Mouse (Mus musculus): Measurements from ENCODE around the gene Polr3h. TPM values are rescaled to one million over a fixed set of nuclear protein-coding genes. Genes with fewer than 3 reads are reported as not detected.

The Polr3h gene
- polyA plus RNA-seq, 2 experiments, result 25.0 to 71.6 TPM

- H3K4me3 ChIP-seq (replicated peaks; ENCODE audit: low read length), result peak within 1 kb of the TSS; percentile 99
- H3K36me3 ChIP-seq (ENCODE audit: control insufficient read depth, insufficient read depth, low read length), result peaks cover 41% of the 10 kb centered on the region
- peak within 1 kb of the TSS; percentile 97 for H3K27ac ChIP-seq (replicated peaks; ENCODE audit: low read depth, low read length)
- H3K27me3 ChIP-seq (ENCODE audit: control insufficient read depth, insufficient read depth, low read length), result no peaks in the 10 kb centered on the region
- H3K4me1 ChIP-seq (ENCODE audit: control insufficient read depth, insufficient read depth, low read length), result peaks cover 5% of the 10 kb centered on the region
- H3K9me3 ChIP-seq (ENCODE audit: control insufficient read depth, low read length), result no peaks in the 10 kb centered on the region
- DNase-seq (ENCODE audit: low spot score) (peak; percentile 98), ATAC-seq (ENCODE audit: low FRiP score, low read depth) (peak; percentile 94)
- H3K9ac ChIP-seq (ENCODE audit: low read depth, low read length, severe bottlenecking), result peak within 1 kb of the TSS; percentile 83
- peak; percentile 52; the same call in 1 of the 2 replicates for TF ChIP-seq POLR2A (IDR thresholded peaks at IDR 0.05; ENCODE audit: borderline replicate concordance, extremely low read depth, insufficient read depth, insufficient read length)
- peak within 1 kb of the TSS; percentile 81 for H3K4me2 ChIP-seq (replicated peaks; ENCODE audit: low read depth, low read length, severe bottlenecking)
- under 1% methylated on average over 30 of the region's 30 CpGs for WGBS
Measured at GRCm38 (mm10) chr15:81871604-81872261, 54.3 kb downstream of the Polr3h start, which contains the start of gene Phf5a. Gene Phf5a, minus strand, starts transcription at chr15:81871911.

- no peak overlapping the region for H3K4me2 ChIP-seq (replicated peaks; ENCODE audit: low read depth, low read length, severe bottlenecking)
- WGBS, result 97% methylated on average over 5 of the region's 5 CpGs
- H3K4me3 ChIP-seq (replicated peaks; ENCODE audit: low read length), result no peak overlapping the region
- peaks cover 57% of the 10 kb centered on the region for H3K36me3 ChIP-seq (ENCODE audit: control insufficient read depth, insufficient read depth, low read length)
- no peaks in the 10 kb centered on the region for H3K9me3 ChIP-seq (ENCODE audit: control insufficient read depth, low read length)
- H3K27ac ChIP-seq (replicated peaks; ENCODE audit: low read depth, low read length), result no peak overlapping the region
- ATAC-seq (ENCODE audit: low FRiP score, low read depth), result no peak
- peaks cover 5% of the 10 kb centered on the region for H3K4me1 ChIP-seq (ENCODE audit: control insufficient read depth, insufficient read depth, low read length)
- no peak for DNase-seq (ENCODE audit: low spot score)
- TF ChIP-seq POLR2A (IDR thresholded peaks at IDR 0.05; ENCODE audit: borderline replicate concordance, extremely low read depth, insufficient read depth, insufficient read length), result no peak
- no peaks in the 10 kb centered on the region for H3K27me3 ChIP-seq (ENCODE audit: control insufficient read depth, insufficient read depth, low read length)
- H3K9ac ChIP-seq (ENCODE audit: low read depth, low read length, severe bottlenecking), result no peak overlapping the region
Measured at GRCm38 (mm10) chr15:81869985-81870384, 56.1 kb downstream of the Polr3h start.

DNA sequence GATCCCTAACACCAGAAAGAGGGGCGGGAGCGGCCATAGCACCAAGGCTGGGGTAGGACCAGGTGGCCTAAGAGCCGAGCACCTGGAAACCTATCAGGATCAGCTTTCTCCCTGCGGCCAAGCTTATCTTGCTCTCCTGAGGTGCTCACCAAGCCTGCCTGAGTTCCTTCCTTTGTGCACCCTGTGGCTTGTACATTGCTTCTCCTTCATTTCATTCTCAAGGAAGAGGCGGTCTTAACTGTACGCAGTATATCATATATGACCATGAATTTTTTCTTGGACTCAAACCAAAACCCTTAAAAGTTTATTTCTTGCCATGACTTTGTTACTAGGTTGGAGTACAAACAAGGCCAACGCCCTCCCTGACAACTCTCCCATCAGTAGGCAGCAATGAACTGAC lies 61.8 kb downstream of the Polr3h start:
- H3K9ac ChIP-seq (ENCODE audit: low read depth, low read length, severe bottlenecking), result no peak overlapping the region
- no peak overlapping the region for H3K4me2 ChIP-seq (replicated peaks; ENCODE audit: low read depth, low read length, severe bottlenecking)
- no peaks in the 10 kb centered on the region for H3K4me1 ChIP-seq (ENCODE audit: control insufficient read depth, insufficient read depth, low read length)
- no peak overlapping the region for H3K27ac ChIP-seq (replicated peaks; ENCODE audit: low read depth, low read length)
- no peaks in the 10 kb centered on the region for H3K9me3 ChIP-seq (ENCODE audit: control insufficient read depth, low read length)
- DNase-seq (ENCODE audit: low spot score) (no peak), ATAC-seq (ENCODE audit: low FRiP score, low read depth) (no peak)
- H3K27me3 ChIP-seq (ENCODE audit: control insufficient read depth, insufficient read depth, low read length), result no peaks in the 10 kb centered on the region
- TF ChIP-seq POLR2A (IDR thresholded peaks at IDR 0.05; ENCODE audit: borderline replicate concordance, extremely low read depth, insufficient read depth, insufficient read length), result no peak
- peaks cover 51% of the 10 kb centered on the region for H3K36me3 ChIP-seq (ENCODE audit: control insufficient read depth, insufficient read depth, low read length)
- H3K4me3 ChIP-seq (replicated peaks; ENCODE audit: low read length), result no peak overlapping the region
- 88% methylated on average over 7 of the region's 7 CpGs for WGBS

DNA sequence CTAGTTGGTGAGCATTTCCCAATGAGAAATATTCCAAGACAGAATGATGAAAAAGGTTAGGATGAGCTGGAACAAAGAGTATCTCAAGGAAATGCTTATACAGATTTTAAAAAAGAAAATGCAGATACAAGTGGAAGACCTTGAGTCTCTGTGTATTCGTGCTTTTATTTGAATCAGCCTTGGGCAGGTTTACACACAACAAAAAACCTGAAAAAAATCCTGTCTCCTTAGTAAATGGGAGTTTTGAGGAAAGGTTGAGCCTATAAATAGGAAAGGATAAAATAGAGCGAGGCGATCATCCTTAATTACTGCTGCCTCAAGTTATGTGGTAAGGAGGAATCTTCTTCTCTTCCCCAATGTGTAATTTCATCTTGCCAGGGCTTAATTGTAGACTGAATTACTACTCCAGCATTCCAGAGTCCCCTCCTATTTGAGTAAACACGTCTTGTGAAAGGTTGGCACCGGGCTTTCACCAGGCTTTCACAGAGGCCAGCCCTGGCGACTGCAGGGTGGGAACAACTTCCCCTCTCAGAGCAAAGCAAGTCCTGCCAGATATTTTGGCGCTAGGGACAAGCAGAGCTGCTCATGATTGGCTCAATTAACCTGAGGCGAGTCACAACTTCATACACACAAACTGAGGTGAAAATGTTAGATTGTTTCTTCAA lies 65.4 kb downstream of the Polr3h start:
- Histone ChIP-seq H3K4me2 (replicated peaks; ENCODE audit: low read depth, low read length, severe bottlenecking) (peak overlapping the region; percentile 95), H3K4me1 (ENCODE audit: control insufficient read depth, insufficient read depth, low read length) (no peaks in the 10 kb centered on the region), H3K36me3 (ENCODE audit: control insufficient read depth, insufficient read depth, low read length) (peaks cover 16% of the 10 kb centered on the region), H3K9me3 (ENCODE audit: control insufficient read depth, low read length) (no peaks in the 10 kb centered on the region), H3K9ac (ENCODE audit: low read depth, low read length, severe bottlenecking) (no peak overlapping the region), H3K27ac (replicated peaks; ENCODE audit: low read depth, low read length) (peak overlapping the region; percentile 95), H3K27me3 (ENCODE audit: control insufficient read depth, insufficient read depth, low read length) (no peaks in the 10 kb centered on the region), H3K4me3 (replicated peaks; ENCODE audit: low read length) (peak overlapping the region; percentile 95; the same call in 1 of the 2 replicates)
- 33% methylated on average over 8 of the region's 8 CpGs for WGBS
- DNase-seq (ENCODE audit: low spot score), result no peak
- TF ChIP-seq POLR2A (IDR thresholded peaks at IDR 0.05; ENCODE audit: borderline replicate concordance, extremely low read depth, insufficient read depth, insufficient read length), result no peak
- no peak for ATAC-seq (ENCODE audit: low FRiP score, low read depth)

DNA sequence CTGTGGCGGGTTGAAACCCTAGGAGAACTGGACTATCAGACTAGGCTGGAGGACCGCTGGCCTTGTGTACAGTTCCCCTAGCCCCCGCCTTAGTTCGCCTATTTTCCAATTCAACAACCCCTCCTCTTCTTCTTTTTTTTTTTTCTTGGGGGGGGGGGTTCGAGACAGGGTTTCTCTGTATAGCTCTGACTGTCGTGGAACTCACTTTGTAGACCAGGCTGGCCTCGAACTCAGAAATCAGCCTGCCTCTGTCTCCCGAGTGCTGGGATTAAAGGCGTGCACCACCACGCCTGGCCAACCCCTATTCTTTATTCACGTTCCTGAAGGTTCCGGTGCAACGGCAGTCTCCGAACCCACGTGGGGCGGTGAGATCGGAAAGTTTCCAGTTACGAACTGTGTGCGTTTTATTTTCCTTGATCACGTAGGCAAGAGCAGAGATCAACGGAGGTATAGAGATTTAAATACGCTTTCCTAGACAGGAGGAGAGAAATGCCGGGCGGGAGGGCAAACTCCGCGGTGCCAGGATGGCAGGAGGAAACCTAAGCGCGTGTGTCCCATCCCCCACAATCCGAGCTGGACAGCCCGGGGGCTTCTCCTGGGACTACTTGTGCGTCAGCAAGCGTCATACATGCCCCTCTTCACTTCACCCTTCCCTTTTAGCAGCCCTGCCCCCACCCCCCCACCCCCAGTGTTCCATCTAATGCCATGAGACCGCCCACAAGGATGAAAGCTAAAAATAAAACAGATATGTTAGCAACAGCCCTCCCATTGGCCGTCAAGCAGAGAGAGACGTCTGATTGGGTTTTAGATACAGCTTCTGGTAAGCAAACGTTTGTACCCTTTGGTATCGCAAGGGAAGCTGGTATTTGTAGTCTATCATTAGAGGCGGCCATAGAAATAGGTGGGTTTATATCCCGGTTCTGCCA lies 66.4 kb downstream of the Polr3h start:
- ATAC-seq (ENCODE audit: low FRiP score, low read depth), result peak; percentile 85
- peak overlapping the region; percentile 95 for H3K27ac ChIP-seq (replicated peaks; ENCODE audit: low read depth, low read length)
- no peak for TF ChIP-seq POLR2A (IDR thresholded peaks at IDR 0.05; ENCODE audit: borderline replicate concordance, extremely low read depth, insufficient read depth, insufficient read length)
- DNase-seq (ENCODE audit: low spot score), result peak; percentile 96
- H3K4me1 ChIP-seq (ENCODE audit: control insufficient read depth, insufficient read depth, low read length), result peaks cover 6% of the 10 kb centered on the region; the same call in 1 of the 2 replicates
- no peaks in the 10 kb centered on the region for H3K27me3 ChIP-seq (ENCODE audit: control insufficient read depth, insufficient read depth, low read length)
- H3K36me3 ChIP-seq (ENCODE audit: control insufficient read depth, insufficient read depth, low read length), result peaks cover 11% of the 10 kb centered on the region; the same call in 1 of the 2 replicates
- H3K9me3 ChIP-seq (ENCODE audit: control insufficient read depth, low read length), result no peaks in the 10 kb centered on the region
- H3K9ac ChIP-seq (ENCODE audit: low read depth, low read length, severe bottlenecking), result peak overlapping the region; percentile 82
- H3K4me3 ChIP-seq (replicated peaks; ENCODE audit: low read length), result peak overlapping the region; percentile 95
- WGBS, result under 1% methylated on average over 39 of the region's 39 CpGs
- peak overlapping the region; percentile 95 for H3K4me2 ChIP-seq (replicated peaks; ENCODE audit: low read depth, low read length, severe bottlenecking)

All from limb, embryonic 14.5 days (tissue).